Mouse (Mus musculus): Measurements from ENCODE around the gene Gm42421. TPM values are rescaled to one million over a fixed set of nuclear protein-coding genes. Genes with fewer than 3 reads are reported as not detected.

The Gm42421 gene
- polyA plus RNA-seq, 1 experiment from 2014 or later = 2.5 TPM

DNA sequence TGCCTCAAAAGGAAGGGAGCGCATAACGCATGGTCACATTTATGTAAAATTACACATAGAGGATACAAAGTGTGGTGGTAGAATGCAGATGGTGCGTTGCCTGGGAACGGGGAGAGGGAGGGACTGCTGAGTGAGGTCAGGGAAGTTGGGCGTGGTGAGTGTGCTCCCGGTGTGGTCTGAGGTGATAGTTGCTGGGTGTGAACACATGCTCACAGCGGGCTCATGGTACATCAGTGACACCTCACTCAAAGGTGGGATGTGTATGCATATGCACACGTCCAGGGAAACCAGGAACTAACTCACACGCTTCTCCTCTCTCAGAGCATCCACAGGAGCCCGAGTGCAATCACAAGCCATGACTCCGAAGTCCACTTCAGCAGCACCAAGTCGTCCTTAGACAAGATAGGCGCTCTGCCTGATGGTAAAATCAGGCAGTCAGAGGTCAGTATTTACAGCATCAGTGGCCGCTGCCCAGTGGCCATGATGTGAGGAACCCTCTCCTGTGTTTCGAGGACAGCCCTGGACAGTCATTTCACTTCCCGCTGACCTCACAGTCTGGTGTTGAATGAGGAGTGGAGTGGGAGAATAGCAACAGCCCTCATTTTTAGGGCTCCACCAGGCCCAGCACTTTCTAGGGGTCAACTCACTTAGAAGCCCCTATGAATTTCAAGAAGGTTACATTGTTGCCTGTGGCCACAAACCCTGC lies 48.9 kb downstream of the Gm42421 start:
- no peak for ATAC-seq (ENCODE audit: low read depth)
- Histone ChIP-seq H3K4me1 (replicated peaks) (peaks cover 4% of the 10 kb centered on the region; the same call in 1 of the 2 replicates), H3K9ac (no peak overlapping the region), H3K36me3 (no peaks in the 10 kb centered on the region), H3K9me3 (no peaks in the 10 kb centered on the region), H3K4me3 (no peak overlapping the region), H3K4me2 (no peak overlapping the region), H3K27ac (replicated peaks) (no peak overlapping the region), H3K27me3 (no peaks in the 10 kb centered on the region)
- 82% methylated on average over 16 of the region's 16 CpGs for WGBS

DNA sequence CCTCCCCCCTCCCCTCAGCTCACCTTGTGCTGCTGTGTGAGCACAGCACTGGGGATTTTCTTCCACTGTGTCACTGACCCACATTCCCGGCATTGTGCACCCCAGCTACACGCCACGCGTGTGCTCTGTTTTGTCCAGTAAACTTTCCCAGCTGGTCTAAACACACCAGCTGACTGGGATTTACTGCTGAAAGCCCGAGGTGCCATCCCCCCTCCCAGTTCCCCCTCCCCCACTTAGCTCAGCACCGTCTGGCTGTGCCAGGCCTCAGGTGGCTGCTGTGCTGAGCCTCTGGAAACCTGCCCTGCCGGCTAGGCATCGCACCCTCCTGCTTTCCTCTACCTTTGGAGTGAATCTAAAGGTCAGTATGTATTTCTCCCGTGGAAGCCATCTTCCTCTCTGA lies 52.9 kb downstream of the Gm42421 start:
- peak; percentile 69 for ATAC-seq (ENCODE audit: low read depth)
- WGBS = 15% methylated on average over 9 of the region's 9 CpGs
- Histone ChIP-seq H3K4me3 (no peak overlapping the region), H3K4me2 (no peak overlapping the region), H3K4me1 (replicated peaks) (peaks cover 4% of the 10 kb centered on the region; the same call in 1 of the 2 replicates), H3K36me3 (peaks cover 20% of the 10 kb centered on the region), H3K27me3 (no peaks in the 10 kb centered on the region), H3K27ac (replicated peaks) (0 out of 2 replicates have a peak overlapping the region, but pooled peaks have one; percentile 6), H3K9me3 (no peaks in the 10 kb centered on the region), H3K9ac (no peak overlapping the region)

DNA sequence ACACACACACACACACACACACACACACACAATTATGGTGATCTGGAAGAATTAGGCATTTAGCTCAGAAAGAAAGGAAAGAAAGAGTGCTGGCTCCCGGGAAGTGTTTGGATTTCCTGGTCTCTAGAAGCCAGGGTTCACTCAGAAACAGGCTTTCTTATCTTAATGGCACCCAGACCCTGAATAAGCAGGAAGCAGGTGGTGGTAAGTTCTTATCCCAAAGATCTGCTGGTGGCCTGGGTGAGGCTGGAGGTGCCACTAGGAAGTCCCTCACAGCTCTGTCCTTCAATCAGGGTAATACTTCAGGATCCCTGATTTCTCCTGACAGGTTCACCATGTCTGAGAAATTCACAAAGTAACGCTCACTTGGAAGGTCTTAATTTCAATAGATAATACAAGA lies 54.4 kb downstream of the Gm42421 start:
- Histone ChIP-seq H3K9ac (no peak overlapping the region), H3K4me2 (no peak overlapping the region), H3K27me3 (no peaks in the 10 kb centered on the region), H3K4me1 (replicated peaks) (peaks cover 4% of the 10 kb centered on the region; the same call in 1 of the 2 replicates), H3K27ac (replicated peaks) (no peak overlapping the region), H3K9me3 (no peaks in the 10 kb centered on the region), H3K4me3 (no peak overlapping the region), H3K36me3 (peaks cover 35% of the 10 kb centered on the region)
- WGBS = 85% methylated on average over 2 of the region's 2 CpGs
- no peak for ATAC-seq (ENCODE audit: low read depth)

DNA sequence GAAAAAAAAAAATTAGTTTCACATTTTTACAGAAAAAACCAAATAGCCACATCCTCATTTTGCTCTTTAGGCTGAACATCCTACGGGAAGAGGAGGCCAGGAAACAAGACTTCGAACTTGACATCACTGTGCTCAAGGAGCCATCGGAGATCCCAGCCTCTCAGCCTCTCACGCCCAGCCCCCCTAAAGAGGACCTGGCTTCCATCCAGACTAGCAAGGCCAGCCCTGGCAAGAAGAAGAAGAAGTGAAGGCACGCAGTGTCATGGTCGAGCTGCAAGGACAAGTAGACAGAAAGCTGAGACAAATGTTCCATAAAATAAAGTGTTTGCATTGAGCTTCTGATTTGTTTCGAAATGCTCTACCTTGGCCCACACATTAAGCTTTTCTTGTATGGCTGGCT lies 57.4 kb downstream of the Gm42421 start:
- H3K36me3 ChIP-seq = peaks cover 65% of the 10 kb centered on the region
- no peak overlapping the region for H3K9ac ChIP-seq
- H3K9me3 ChIP-seq = no peaks in the 10 kb centered on the region
- H3K27ac ChIP-seq (replicated peaks) = no peak overlapping the region
- H3K4me2 ChIP-seq = no peak overlapping the region
- H3K4me1 ChIP-seq (replicated peaks) = peaks cover 14% of the 10 kb centered on the region; the same call in 1 of the 2 replicates
- 89% methylated on average over 7 of the region's 7 CpGs for WGBS
- no peak overlapping the region for H3K4me3 ChIP-seq
- H3K27me3 ChIP-seq = no peaks in the 10 kb centered on the region
- ATAC-seq (ENCODE audit: low read depth) = no peak

Other genes with a start within 250 kb of the Gm42421 start
- gene Usp42, start 195.9 kb upstream of the Gm42421 start, polyA plus RNA-seq (2015; fragmentation: Nextera tagmentation; extraction: Ambion mirVana) = 27.7 and 31.5 TPM in 2 replicates
- gene Eif2ak1, start 110.4 kb upstream of the Gm42421 start, polyA plus RNA-seq (2015; fragmentation: Nextera tagmentation; extraction: Ambion mirVana) = 51.5 and 56.7 TPM in 2 replicates
- gene Ankrd61, start 30.5 kb upstream of the Gm42421 start, polyA plus RNA-seq (2015; fragmentation: Nextera tagmentation; extraction: Ambion mirVana) = 0.13 and 0.22 TPM in 2 replicates
- 80.4 and 92.9 TPM in 2 replicates for gene Aimp2, start 18.3 kb upstream of the Gm42421 start, polyA plus RNA-seq (2015; fragmentation: Nextera tagmentation; extraction: Ambion mirVana)
- gene Pms2, start 18.2 kb upstream of the Gm42421 start, polyA plus RNA-seq (2015; fragmentation: Nextera tagmentation; extraction: Ambion mirVana) = 25.0 and 29.4 TPM in 2 replicates
- 2.9 and 3.4 TPM in 2 replicates for gene Rsph10b, start 4.9 kb downstream of the Gm42421 start, polyA plus RNA-seq (2015; fragmentation: Nextera tagmentation; extraction: Ambion mirVana)
- 88.9 and 89.9 TPM in 2 replicates for gene Ccz1, start 86.7 kb downstream of the Gm42421 start, polyA plus RNA-seq (2015; fragmentation: Nextera tagmentation; extraction: Ambion mirVana)
- not detected in 2 replicates for gene Ocm, start 98.5 kb downstream of the Gm42421 start, polyA plus RNA-seq (2015; fragmentation: Nextera tagmentation; extraction: Ambion mirVana)
- gene Lmtk2, start 172.3 kb downstream of the Gm42421 start, polyA plus RNA-seq (2015; fragmentation: Nextera tagmentation; extraction: Ambion mirVana) = 7.1 and 7.4 TPM in 2 replicates

Measured in neural tube, embryonic 13.5 days (tissue).